Mouse (Mus musculus) neural tube, embryonic 11.5 days (tissue): ENCODE results near the gene Wasf2. TPM values are rescaled to one million over a fixed set of nuclear protein-coding genes. Genes with fewer than 3 reads are reported as not detected.
"Not testable (repeated sequence)": the region's sequence is repeated elsewhere in the genome, so short reads cannot be mapped to it uniquely, and the experiment has no call there.

Experiments
- ATAC-seq: fragments of 200-750 bp; cut with Nextera tagmentation; 2 replicates; pipeline ENCODE4 v1.8.0; 2017; ENCODE audit warnings: moderate number of reproducible peaks, mild to moderate bottlenecking, moderate TSS enrichment, moderate library complexity; ENCODE audit not compliant: insufficient read depth, low FRiP score, low TSS enrichment
- DNase-seq: peaks from one replicate; pipeline ENCODE4 v3.0.0-alpha.2; 2015; ENCODE audit warnings: low spot score
- H3K27ac ChIP-seq: fragments of 300-500 bp; sonication (generic); 2 replicates; pipeline ENCODE4 v1.5.1; 2014; ENCODE audit warnings: low read depth, mild to moderate bottlenecking, low read length
- H3K27me3 ChIP-seq: fragments of 300-500 bp; sonication (generic); 2 replicates; pipeline ENCODE4 v1.6.1; 2014; ENCODE audit warnings: mild to moderate bottlenecking, low read length, mixed read lengths; ENCODE audit not compliant: control insufficient read depth, insufficient read depth
- H3K36me3 ChIP-seq: fragments of 300-500 bp; sonication (generic); 2 replicates; pipeline ENCODE4 v1.6.1; 2014; ENCODE audit warnings: mild to moderate bottlenecking, low read length, moderate library complexity, mixed read lengths; ENCODE audit not compliant: control insufficient read depth, insufficient read depth
- H3K4me1 ChIP-seq: fragments of 300-500 bp; sonication (generic); 2 replicates; pipeline ENCODE4 v1.6.1; 2014; ENCODE audit warnings: low read length, mixed read lengths; ENCODE audit not compliant: control insufficient read depth, insufficient read depth
- H3K4me2 ChIP-seq: fragments of 300-500 bp; sonication (generic); 2 replicates; pipeline ENCODE4 v1.6.1; 2014; ENCODE audit warnings: low read depth, mild to moderate bottlenecking, moderate library complexity
- H3K4me3 ChIP-seq: fragments of 300-500 bp; sonication (generic); 2 replicates; pipeline ENCODE4 v1.5.1; 2014; ENCODE audit warnings: low read depth, low read length
- H3K9ac ChIP-seq: fragments of 300-500 bp; sonication (generic); 2 replicates; pipeline ENCODE4 v1.6.1; 2014; ENCODE audit warnings: mild to moderate bottlenecking, low read length
- H3K9me3 ChIP-seq: fragments of 300-500 bp; sonication (generic); 2 replicates; pipeline ENCODE4 v1.6.1; 2016; ENCODE audit warnings: low read length; ENCODE audit not compliant: control insufficient read depth
- WGBS: fragments of 180-500 bp; shearing (Covaris S2); extraction: QIAGEN DNeasy Blood & Tissue Kit; methylation state at CpG from one replicate; pipeline ENCODE4 v1.1.7; 2014; 5-methylcytosine and 5-hydroxymethylcytosine counted together
- polyA plus RNA-seq: library from polyadenylated mRNA; unstranded; fragments of >200 nt; fragmentation: Nextera tagmentation; extraction: Ambion mirVana; gene quantifications from 2 replicates; pipeline ENCODE4 v1.2.1, GENCODE M21; 2014

Wasf2 gene
- polyA plus RNA-seq, 1 experiment from 2014 or later = 33.0 TPM

- DNase-seq (no peak), ATAC-seq (no peak)
- H3K27ac ChIP-seq = no peak overlapping the region
- H3K9me3 ChIP-seq = no peaks in the 10 kb centered on the region
- H3K4me3 ChIP-seq = no peak overlapping the region
- no peaks in the 10 kb centered on the region for H3K27me3 ChIP-seq
- no peak overlapping the region for H3K4me2 ChIP-seq
- no peaks in the 10 kb centered on the region for H3K36me3 ChIP-seq
- no peak overlapping the region for H3K9ac ChIP-seq
- peaks cover 27% of the 10 kb centered on the region for H3K4me1 ChIP-seq
- WGBS = 50% methylated on average over 1 of the region's 1 CpGs
These were observed 36.0 kb upstream of the Wasf2 start for GRCm38 (mm10) chr4:133094255-133094654.

GRCm38 (mm10) chr4:133094936-133095733, 35.2 kb upstream of the Wasf2 start:
- Histone ChIP-seq H3K27ac (peak overlapping the region; percentile 36; the same call in 1 of the 2 replicates), H3K36me3 (no peaks in the 10 kb centered on the region), H3K4me1 (peaks cover 25% of the 10 kb centered on the region), H3K4me2 (peak overlapping the region; percentile 26; the same call in 1 of the 2 replicates), H3K9me3 (no peaks in the 10 kb centered on the region), H3K27me3 (no peaks in the 10 kb centered on the region), H3K9ac (peak overlapping the region; percentile 15; the same call in 1 of the 2 replicates), H3K4me3 (no peak overlapping the region)
- ATAC-seq (peak; percentile 80), DNase-seq (peak; percentile 80)
- WGBS = 26% methylated on average over 16 of the region's 16 CpGs

- Histone ChIP-seq H3K4me1 (peaks cover 19% of the 10 kb centered on the region), H3K4me2 (peak overlapping the region; percentile 26; the same call in 1 of the 2 replicates), H3K27ac (peak overlapping the region; percentile 36; the same call in 1 of the 2 replicates)
- 7% methylated on average over 3 of the region's 3 CpGs for WGBS
- not testable (repeated sequence) for H3K9ac ChIP-seq, H3K36me3 ChIP-seq, DNase-seq, ATAC-seq, H3K4me3 ChIP-seq, H3K9me3 ChIP-seq, H3K27me3 ChIP-seq
These were observed 34.6 kb upstream of the Wasf2 start for GRCm38 (mm10) chr4:133095734-133096065.

GRCm38 (mm10) chr4:133096671-133097070, 33.6 kb upstream of the Wasf2 start:
- H3K36me3 ChIP-seq, H3K27ac ChIP-seq, DNase-seq, ATAC-seq, H3K27me3 ChIP-seq, H3K9me3 ChIP-seq, H3K4me2 ChIP-seq, H3K9ac ChIP-seq: not testable (repeated sequence)
- Histone ChIP-seq H3K4me3 (peak overlapping the region; percentile 18; the same call in 1 of the 2 replicates), H3K4me1 (peaks cover 15% of the 10 kb centered on the region)
- WGBS = 0% methylated on average over 11 of the region's 26 CpGs

GRCm38 (mm10) chr4:133101751-133102150, 28.6 kb upstream of the Wasf2 start:
- WGBS = 80% methylated on average over 9 of the region's 9 CpGs
- no peak for DNase-seq
- ATAC-seq = no peak
- H3K27ac ChIP-seq = no peak overlapping the region
- H3K4me1 ChIP-seq = no peaks in the 10 kb centered on the region
- H3K9ac ChIP-seq = no peak overlapping the region
- H3K36me3 ChIP-seq = no peaks in the 10 kb centered on the region
- no peak overlapping the region for H3K4me2 ChIP-seq
- H3K9me3 ChIP-seq = no peaks in the 10 kb centered on the region
- H3K27me3 ChIP-seq = no peaks in the 10 kb centered on the region
- no peak overlapping the region for H3K4me3 ChIP-seq

GRCm38 (mm10) chr4:133103525-133104193, 26.6 kb upstream of the Wasf2 start:
- Histone ChIP-seq H3K4me2 (no peak overlapping the region), H3K9ac (peak overlapping the region; percentile 5; the same call in 1 of the 2 replicates), H3K27ac (no peak overlapping the region), H3K4me1 (no peaks in the 10 kb centered on the region; the same call in 1 of the 2 replicates), H3K4me3 (no peak overlapping the region), H3K27me3 (no peaks in the 10 kb centered on the region), H3K9me3 (no peaks in the 10 kb centered on the region), H3K36me3 (no peaks in the 10 kb centered on the region)
- WGBS = 28% methylated on average over 15 of the region's 16 CpGs
- no peak for DNase-seq
- ATAC-seq = no peak

- Histone ChIP-seq H3K27ac (no peak overlapping the region), H3K4me2 (no peak overlapping the region), H3K4me1 (no peaks in the 10 kb centered on the region; the same call in 1 of the 2 replicates), H3K9me3 (no peaks in the 10 kb centered on the region), H3K27me3 (no peaks in the 10 kb centered on the region), H3K36me3 (no peaks in the 10 kb centered on the region), H3K4me3 (no peak overlapping the region), H3K9ac (peak overlapping the region; percentile 11; the same call in 1 of the 2 replicates)
- WGBS = 39% methylated on average over 10 of the region's 10 CpGs
- ATAC-seq = no peak
- DNase-seq = no peak
These were observed 26.1 kb upstream of the Wasf2 start for GRCm38 (mm10) chr4:133104194-133104569.

GRCm38 (mm10) chr4:133106691-133107090, 23.6 kb upstream of the Wasf2 start:
- H3K4me1 ChIP-seq = no peaks in the 10 kb centered on the region; the same call in 1 of the 2 replicates
- H3K27ac ChIP-seq = no peak overlapping the region
- DNase-seq = no peak
- no peaks in the 10 kb centered on the region for H3K9me3 ChIP-seq
- 96% methylated on average over 7 of the region's 7 CpGs for WGBS
- H3K27me3 ChIP-seq = no peaks in the 10 kb centered on the region
- no peak overlapping the region for H3K4me3 ChIP-seq
- no peaks in the 10 kb centered on the region for H3K36me3 ChIP-seq
- H3K9ac ChIP-seq = no peak overlapping the region
- no peak for ATAC-seq
- H3K4me2 ChIP-seq = no peak overlapping the region
